Mouse (Mus musculus) brown adipose tissue, adult 24 weeks (tissue): Measurements from ENCODE around the gene Igsf8. TPM values are rescaled to one million over a fixed set of nuclear protein-coding genes. Genes with fewer than 3 reads are reported as not detected.
"Not testable (repeated sequence)": the region's sequence is repeated elsewhere in the genome, so short reads cannot be mapped to it uniquely, and the experiment has no call there.

Source experiments
- H3K27ac ChIP-seq: fragments of 200-500 bp; replicated peaks from 2 replicates; pipeline ENCODE4 v1.5.1; 2012; ENCODE audit warnings: low read depth, mild to moderate bottlenecking, low read length
- H3K4me1 ChIP-seq: fragments of 200-500 bp; 2 replicates; pipeline ENCODE4 v1.6.1; 2012; ENCODE audit warnings: low read length, mixed read lengths; ENCODE audit not compliant: control insufficient read depth, insufficient read depth, insufficient read length
- H3K4me3 ChIP-seq: fragments of 200-500 bp; 2 replicates; pipeline ENCODE4 v1.5.1; 2012; ENCODE audit warnings: low read depth, mild to moderate bottlenecking, low read length, moderate library complexity; ENCODE audit not compliant: insufficient read depth
- polyA plus RNA-seq: library from polyadenylated mRNA; stranded (reverse); fragments of >200 nt; gene quantifications from 2 replicates; pipeline ENCODE4 v1.2.4, GENCODE M21; 2012; ENCODE audit not compliant: missing spikeins, insufficient read depth, insufficient read length

Igsf8 gene
- polyA plus RNA-seq, 1 experiment: 10.5 TPM

DNA sequence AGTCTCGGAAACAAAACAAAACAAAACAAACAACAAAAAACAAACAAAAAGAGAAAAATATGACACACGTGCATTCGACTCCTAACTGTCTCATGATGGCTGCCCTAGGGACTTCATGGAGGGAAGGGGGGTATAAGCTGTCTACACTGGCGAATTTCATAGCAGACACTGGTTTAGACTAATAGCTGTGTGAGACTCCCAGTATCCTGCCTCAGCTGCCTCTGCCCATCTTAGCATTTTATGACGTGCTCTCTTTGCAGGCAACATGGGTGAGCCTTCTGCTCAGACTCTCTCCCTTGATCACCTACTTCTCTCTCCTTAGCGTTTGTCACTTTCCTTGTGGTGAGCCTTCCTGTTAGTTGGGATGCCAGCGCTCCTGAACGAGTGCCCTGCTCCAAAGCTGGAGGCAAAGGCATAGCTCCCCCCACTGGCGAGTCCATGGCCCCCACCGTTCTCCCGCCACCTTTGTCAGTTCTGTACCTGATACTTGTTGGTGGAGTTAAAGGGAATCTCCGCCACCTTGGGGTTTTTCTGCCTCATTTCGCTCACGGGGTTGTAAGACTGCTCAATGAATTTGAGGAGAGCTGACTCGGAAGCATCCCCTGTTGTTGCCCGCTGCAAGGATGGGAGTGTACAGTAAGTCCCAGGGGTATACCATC is 17.8 kb upstream of the Igsf8 start:
- Histone ChIP-seq H3K27ac (no peak overlapping the region), H3K4me3 (no peak overlapping the region), H3K4me1 (no peaks in the 10 kb centered on the region)

DNA sequence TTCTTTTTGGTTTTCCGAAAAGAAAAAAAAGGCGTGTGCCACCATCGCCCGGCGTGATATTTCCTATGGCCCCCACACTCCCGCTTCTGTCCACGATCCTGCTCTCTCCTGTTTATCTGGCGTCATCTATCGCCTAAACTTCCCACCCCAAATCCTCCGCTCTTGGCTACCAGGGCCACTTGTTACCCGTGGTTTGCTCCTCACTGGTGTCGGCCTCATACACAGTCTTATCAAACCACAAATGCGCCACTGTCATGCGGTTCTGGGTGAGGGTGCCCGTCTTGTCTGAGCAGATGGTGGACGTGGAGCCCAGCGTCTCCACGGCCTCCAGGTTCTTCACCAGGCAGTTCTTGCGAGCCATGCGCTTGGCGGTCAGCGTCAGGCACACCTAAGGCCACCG is 16.8 kb upstream of the Igsf8 start:
- H3K27ac ChIP-seq, H3K4me1 ChIP-seq, H3K4me3 ChIP-seq: not testable (repeated sequence)

DNA sequence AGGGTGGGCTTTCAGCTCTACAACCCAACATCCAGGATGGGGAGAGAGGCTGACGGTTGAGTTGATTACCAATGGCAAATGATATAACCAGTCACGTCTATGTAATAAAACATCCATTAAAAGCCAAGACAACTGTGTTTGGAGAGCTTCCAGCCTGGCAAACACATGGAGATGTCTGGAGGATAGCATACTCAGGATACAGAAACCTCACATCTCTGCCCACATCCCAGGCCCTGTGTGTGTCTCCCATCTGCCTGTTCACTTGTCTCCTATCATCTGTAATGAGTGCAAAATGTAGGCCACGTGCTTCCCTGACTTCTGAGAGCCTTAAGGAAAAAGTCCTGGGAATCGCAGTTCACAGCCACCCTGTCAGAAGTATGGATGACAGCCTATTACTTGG is 14.2 kb upstream of the Igsf8 start:
- Histone ChIP-seq H3K4me1 (no peaks in the 10 kb centered on the region), H3K4me3 (no peak overlapping the region), H3K27ac (no peak overlapping the region)

DNA sequence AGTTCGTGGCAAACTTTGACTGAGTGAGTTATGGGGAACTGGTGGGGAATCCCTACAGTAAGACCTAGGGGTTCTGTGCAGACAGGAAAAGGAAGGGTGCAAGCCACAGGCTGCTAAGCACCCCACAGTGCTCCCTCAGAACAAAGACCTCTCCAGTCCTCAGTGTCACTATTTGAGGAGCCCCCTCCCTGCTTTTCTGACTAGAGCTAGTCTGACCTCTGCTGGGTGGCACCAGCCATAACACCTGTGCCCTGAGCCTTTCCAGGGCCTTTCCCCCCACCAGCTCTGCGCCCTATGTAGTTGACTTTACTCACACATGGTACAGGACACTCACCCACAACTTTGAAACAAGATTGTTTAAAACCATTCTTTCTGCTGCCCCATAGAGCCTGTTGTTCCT is 13.8 kb upstream of the Igsf8 start:
- H3K27ac ChIP-seq: no peak overlapping the region
- H3K4me3 ChIP-seq: no peak overlapping the region
- no peaks in the 10 kb centered on the region for H3K4me1 ChIP-seq

DNA sequence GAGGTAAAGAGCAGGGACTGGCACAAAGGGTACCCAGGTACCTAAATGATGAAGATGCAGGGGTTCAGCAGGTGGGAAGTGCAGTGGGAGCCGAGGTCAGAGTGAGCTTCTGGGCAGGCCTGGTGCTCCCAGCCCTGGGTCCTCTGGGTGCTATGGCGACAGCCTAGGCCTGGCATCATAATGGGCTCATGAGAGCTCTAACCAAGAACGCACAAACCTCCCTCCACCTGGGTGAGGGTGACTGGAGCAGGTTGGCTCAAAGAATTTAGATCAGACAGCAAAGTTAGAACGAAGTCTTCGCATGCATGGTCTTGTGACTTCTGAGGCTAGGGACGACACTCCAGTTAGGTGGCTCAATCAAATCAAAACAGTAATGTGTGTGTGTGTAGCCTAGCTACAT is 3.1 kb upstream of the Igsf8 start, which contains the start of gene Atp1a4:
Gene Atp1a4, minus strand, starts transcription at position 101 of the 400 bp plus-strand sequence.
- no peak within 1 kb of the TSS for H3K4me3 ChIP-seq
- H3K27ac ChIP-seq: no peak within 1 kb of the TSS
- no peaks in the 10 kb centered on the region for H3K4me1 ChIP-seq

DNA sequence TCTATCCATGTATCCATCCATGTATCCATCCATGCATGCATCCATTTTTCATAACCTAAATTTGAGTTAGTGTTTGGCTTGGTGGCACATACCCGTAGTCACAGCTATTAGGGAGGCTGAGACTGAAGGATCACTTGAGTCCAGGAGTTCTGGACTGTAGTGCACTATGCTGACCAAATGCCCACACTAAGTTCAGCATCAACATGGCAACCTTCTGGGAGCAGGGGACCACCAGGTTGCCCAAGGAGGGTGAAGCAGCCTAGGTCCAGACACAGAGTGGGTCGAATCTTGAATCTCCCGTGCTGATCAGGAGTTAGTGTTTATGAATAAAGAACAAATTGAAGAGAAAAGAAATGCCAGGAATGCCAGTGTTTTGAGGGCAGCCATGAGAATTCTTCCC is 9.8 kb downstream of the Igsf8 start:
- Histone ChIP-seq H3K4me3 (no peak overlapping the region), H3K4me1 (no peaks in the 10 kb centered on the region), H3K27ac (no peak overlapping the region)

DNA sequence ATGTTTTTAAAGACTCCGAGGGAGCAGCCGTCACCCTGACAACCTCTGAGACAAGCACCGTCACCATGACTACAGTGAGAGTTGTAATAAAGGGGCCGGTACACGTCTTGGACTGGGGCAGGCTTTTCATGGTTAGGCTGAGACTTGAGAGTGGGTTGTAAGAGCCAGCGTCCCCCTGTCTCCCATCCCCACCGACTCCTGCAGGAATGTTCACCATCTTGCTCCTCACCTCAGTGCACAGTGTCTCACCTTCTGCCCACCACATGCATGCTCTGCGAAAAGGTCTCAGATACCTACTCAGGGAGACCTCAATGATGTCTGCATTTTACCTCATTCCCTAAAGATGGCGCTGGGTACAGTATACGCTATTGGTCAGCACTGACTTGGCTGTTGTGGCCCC is 10.3 kb downstream of the Igsf8 start:
- Histone ChIP-seq H3K4me1 (no peaks in the 10 kb centered on the region), H3K27ac (no peak overlapping the region), H3K4me3 (no peak overlapping the region)

DNA sequence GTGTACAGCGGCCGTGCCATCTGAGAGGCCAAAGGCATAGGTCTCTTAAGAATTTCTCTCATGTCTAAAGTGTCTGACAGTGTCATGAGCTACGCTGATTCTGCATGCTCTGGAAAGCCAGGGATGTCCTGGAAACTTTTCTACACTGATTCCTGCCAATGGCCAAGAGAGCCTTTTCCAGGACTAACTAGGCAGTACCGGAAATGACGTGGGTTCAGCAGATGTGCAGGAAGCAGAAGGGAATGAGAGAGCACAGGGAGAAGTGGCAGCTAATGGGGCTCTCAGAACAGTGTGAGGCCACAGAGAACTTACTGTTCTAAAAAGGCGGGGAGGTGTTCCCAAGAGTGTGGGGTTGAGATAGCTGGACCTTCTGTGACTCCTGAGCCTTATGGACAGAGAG is 11.9 kb downstream of the Igsf8 start:
- Histone ChIP-seq H3K4me1 (no peaks in the 10 kb centered on the region), H3K27ac (peak overlapping the region; percentile 59; the same call in 1 of the 2 replicates), H3K4me3 (no peak overlapping the region)

DNA sequence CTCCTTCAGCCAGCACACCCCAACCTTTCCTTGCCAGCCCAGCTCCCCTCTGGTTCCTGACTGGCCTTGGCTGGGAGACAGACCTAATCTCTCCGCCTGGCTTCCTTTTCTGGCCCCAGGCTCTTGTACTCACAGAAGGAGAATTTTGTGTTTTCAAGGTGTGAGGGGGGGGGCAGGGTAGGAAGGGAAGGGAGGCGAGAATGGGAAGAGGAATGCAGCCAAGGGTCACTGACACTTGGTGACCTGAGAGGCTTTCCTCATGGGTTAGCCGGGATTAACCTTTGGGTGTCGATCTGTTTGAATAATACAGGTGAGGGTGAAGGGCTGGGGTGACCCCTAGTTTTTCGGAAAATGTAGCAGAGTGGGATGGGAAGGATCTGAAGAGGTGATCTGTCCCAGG is 12.7 kb downstream of the Igsf8 start:
- no peaks in the 10 kb centered on the region for H3K4me1 ChIP-seq
- peak overlapping the region; percentile 56 for H3K27ac ChIP-seq
- H3K4me3 ChIP-seq: no peak overlapping the region

DNA sequence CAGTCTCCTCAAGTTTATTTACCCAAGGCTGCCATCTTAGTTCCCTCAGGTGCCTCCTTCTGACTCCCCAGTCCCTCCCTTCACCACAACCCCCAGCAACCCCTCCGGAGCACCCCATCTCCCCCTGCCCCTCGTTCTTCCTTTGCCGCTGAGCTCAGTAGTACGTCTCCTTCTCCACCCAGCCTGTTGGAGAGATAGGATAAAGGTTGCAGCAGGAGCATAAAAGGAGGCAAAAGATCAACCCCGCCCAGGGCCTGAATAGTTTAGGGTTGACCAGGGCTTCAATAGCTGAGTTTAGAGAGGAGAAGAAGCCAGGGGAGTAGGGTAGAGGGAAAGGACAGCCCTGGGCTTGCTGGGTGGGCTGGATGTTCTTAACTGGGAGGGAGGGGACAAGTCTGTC is 13.1 kb downstream of the Igsf8 start:
- H3K4me3 ChIP-seq: no peak overlapping the region
- peak overlapping the region; percentile 63 for H3K27ac ChIP-seq
- no peaks in the 10 kb centered on the region for H3K4me1 ChIP-seq

DNA sequence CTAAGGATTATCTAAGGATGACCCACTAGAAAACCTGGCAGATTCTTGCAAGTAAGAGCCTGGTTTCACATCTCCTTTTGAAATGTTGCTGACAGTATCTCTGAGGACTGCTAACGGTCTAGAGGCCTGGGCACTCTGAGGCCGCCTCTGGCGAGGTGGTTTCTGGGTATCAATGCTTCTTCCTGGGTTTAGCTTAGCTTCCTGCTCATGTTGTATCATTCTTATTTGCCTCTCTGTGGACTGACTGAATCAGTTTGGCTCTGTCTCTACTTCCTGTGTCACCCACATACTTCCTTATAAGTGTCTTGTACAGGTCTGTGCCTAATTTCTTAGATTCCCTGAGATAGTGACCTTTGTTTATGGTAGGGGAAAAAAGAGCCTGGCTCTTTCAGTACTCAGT is 15.7 kb downstream of the Igsf8 start:
- H3K27ac ChIP-seq: peak overlapping the region; percentile 5; the same call in 1 of the 2 replicates

DNA sequence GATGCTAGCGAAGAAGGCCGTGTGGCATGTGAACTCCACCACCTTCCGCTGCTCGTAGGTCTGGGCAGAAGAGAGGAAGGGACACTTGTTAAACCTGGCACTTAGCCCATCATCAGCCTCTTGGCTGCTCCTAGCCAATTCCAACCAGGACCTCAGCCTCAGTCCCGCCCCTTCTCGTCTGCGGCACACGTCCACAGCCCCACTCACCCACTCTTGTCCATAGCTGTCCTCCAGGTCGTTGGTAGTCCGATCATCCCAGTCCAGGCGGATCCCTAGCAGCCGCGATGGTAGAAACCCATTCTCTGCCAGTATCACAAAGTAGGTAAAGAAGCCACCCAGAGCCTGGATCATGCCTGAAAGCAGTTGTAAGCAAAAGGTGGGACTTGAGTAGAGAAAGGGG is 16.9 kb downstream of the Igsf8 start:
- peaks cover 3% of the 10 kb centered on the region; the same call in 1 of the 2 replicates for H3K4me1 ChIP-seq
- H3K4me3 ChIP-seq: no peak overlapping the region
- no peak overlapping the region for H3K27ac ChIP-seq

More for the DNA sequence above, 15.7 kb downstream of the Igsf8 start:
- Histone ChIP-seq H3K4me3 (no peak overlapping the region), H3K4me1 (peaks cover 3% of the 10 kb centered on the region; the same call in 1 of the 2 replicates)

DNA sequence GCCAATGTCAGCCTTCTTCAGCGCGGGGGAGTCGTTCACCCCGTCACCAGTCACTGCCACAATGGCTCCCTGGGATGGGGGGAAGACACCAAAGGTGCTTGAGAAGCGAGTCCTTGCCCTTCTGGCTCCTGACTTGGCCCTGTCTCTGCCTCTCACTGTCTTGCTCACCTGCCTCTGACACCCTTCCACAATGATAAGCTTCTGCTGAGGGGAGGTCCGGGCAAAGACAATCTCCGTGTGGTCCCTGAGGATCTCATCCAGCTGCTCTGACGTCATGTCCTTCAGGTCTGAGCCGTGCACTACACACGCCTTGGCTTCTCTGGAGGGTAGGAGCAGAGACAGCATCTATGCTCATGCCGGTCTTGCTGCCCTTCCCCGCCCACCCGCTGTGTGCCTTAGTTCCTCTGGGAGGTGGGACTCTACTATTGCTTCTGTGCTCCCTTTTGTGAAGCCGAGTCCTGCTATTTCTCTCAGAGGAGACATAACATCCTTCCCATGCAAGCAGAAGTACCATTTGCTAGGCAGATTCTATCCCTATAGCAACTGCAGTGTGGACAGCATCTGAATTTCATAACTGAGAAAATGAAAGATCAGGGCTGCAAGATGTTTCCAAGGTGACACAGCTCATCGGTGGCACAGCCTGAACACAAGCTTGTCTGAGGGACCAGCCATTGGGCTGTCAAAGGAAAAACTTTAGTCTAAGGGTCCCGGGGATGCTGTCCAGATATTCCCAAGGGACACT is 18.5 kb downstream of the Igsf8 start:
- no peak overlapping the region for H3K27ac ChIP-seq
- peaks cover 3% of the 10 kb centered on the region; the same call in 1 of the 2 replicates for H3K4me1 ChIP-seq
- H3K4me3 ChIP-seq: no peak overlapping the region

DNA sequence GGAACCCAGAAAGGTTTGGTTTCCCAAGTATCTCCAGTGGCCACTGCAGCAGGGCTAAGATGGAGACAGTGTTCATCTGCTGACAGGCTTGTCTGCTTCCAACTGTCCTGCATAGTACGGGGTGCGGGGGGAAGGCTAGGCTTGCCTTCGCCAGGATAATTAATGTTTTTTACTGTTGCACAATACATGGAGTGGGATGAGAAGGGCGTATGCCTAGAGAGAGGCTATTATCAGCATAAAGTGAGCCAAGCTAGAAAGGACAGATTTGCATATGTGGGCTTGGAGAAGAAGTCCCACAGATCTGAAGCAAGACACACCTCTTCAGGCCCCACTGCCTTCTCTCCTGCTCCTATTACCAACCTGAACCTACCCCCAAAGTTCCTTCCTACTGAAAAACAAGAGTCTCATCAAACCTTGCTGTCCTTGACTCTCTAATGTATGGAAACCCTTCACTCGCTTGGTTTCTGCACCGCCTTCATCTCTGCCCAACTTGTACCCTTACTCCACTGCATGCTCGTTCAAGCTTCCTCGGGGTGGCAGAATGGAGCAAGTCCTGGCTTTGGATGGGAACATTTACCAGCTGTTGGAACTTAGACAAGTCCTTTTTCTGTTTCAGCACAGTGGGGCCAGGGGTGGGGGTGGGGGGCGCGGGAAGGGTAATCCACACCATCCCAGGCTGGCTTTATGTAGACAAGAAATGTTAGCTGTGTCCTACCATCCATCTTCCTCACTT is 20.2 kb downstream of the Igsf8 start:
- Histone ChIP-seq H3K4me1 (peaks cover 3% of the 10 kb centered on the region; the same call in 1 of the 2 replicates), H3K4me3 (no peak overlapping the region), H3K27ac (peak overlapping the region; percentile 41)

DNA sequence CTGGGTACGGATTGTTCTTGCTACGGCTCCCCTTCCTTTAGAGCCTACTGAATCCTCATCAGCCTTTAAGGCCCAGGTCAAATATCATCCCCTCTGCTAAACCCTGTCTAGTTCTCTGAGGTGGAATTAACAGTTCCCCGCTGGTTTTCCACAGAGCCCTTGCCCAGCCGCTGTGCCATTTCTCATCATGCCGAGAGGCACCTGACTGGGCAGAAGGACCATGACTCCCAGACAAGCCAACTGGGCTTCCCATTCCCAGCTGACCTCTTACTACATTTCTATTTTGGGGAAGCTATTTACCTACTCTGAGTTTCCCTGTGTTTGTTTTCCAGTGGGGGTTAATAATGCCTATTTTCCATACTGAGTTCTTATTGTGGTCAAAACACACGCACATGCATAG is 21.6 kb downstream of the Igsf8 start:
- Histone ChIP-seq H3K4me3 (no peak overlapping the region), H3K4me1 (peaks cover 3% of the 10 kb centered on the region), H3K27ac (peak overlapping the region; percentile 81)
